Mouse (Mus musculus): ENCODE results near the gene Agfg2. TPM values are rescaled to one million over a fixed set of nuclear protein-coding genes. Genes with fewer than 3 reads are reported as not detected.

Agfg2 gene
- polyA plus RNA-seq (2014; fragmentation: Illumina TruSeq; extraction: RNeasy Lipid Tissue Mini Kit (QIAGEN cat#74804); ENCODE audit: low read depth, low replicate concordance) = 32.8 TPM

GRCm38 (mm10) chr5:137684294-137685123, at the start of gene Agfg2:
Agfg2 (minus strand) TSS chr5:137684726.

GRCm38 (mm10) chr5:137645652-137646091, 38.9 kb downstream of the Agfg2 start, which contains the start of gene Irs3:
Irs3 (minus strand) TSS chr5:137645714.

GRCm38 (mm10) chr5:137641054-137641453, 43.5 kb downstream of the Agfg2 start, which contains the start of gene Sap25:
Sap25 (plus strand) TSS chr5:137641334.

GRCm38 (mm10) chr5:137628498-137629305, 55.8 kb downstream of the Agfg2 start, which contains the start of the genes Fbxo24, Lrch4 and Gm20605:
Fbxo24 (minus strand) TSS chr5:137629002.
Lrch4 (plus strand) TSS chr5:137629121.
Gm20605 (plus strand) TSS chr5:137629175.

GRCm38 (mm10) chr5:137613550-137613949, 71.0 kb downstream of the Agfg2 start, which contains the start of gene Pcolce:
Pcolce (minus strand) TSS chr5:137613784.

GRCm38 (mm10) chr5:137600619-137601364, 83.7 kb downstream of the Agfg2 start, which contains the start of gene Mospd3:
Mospd3 (minus strand) TSS chr5:137601058.

Other genes starting within 250 kb of the Agfg2 start
- 0.25 TPM for gene Zan, start 207.7 kb downstream of the Agfg2 start, polyA plus RNA-seq (2014; fragmentation: Illumina TruSeq; extraction: RNeasy Lipid Tissue Mini Kit (QIAGEN cat#74804); ENCODE audit: low read depth, low replicate concordance)
- gene Pop7, start 182.2 kb downstream of the Agfg2 start, polyA plus RNA-seq (2014; fragmentation: Illumina TruSeq; extraction: RNeasy Lipid Tissue Mini Kit (QIAGEN cat#74804); ENCODE audit: low read depth, low replicate concordance) = 21.6 TPM
- gene Gigyf1, start 166.2 kb downstream of the Agfg2 start, polyA plus RNA-seq (2014; fragmentation: Illumina TruSeq; extraction: RNeasy Lipid Tissue Mini Kit (QIAGEN cat#74804); ENCODE audit: low read depth, low replicate concordance) = 25.5 TPM
- gene Epo, start 151.5 kb downstream of the Agfg2 start, polyA plus RNA-seq (2014; fragmentation: Illumina TruSeq; extraction: RNeasy Lipid Tissue Mini Kit (QIAGEN cat#74804); ENCODE audit: low read depth, low replicate concordance) = not detected
- 338 TPM for gene Gnb2, start 151.2 kb downstream of the Agfg2 start, polyA plus RNA-seq (2014; fragmentation: Illumina TruSeq; extraction: RNeasy Lipid Tissue Mini Kit (QIAGEN cat#74804); ENCODE audit: low read depth, low replicate concordance)
- 0.53 TPM for gene Actl6b, start 131.2 kb downstream of the Agfg2 start, polyA plus RNA-seq (2014; fragmentation: Illumina TruSeq; extraction: RNeasy Lipid Tissue Mini Kit (QIAGEN cat#74804); ENCODE audit: low read depth, low replicate concordance)
- gene Tfr2, start 114.9 kb downstream of the Agfg2 start, polyA plus RNA-seq (2014; fragmentation: Illumina TruSeq; extraction: RNeasy Lipid Tissue Mini Kit (QIAGEN cat#74804); ENCODE audit: low read depth, low replicate concordance) = 0.37 TPM
- gene Mospd3, start 83.7 kb downstream of the Agfg2 start, polyA plus RNA-seq (2014; fragmentation: Illumina TruSeq; extraction: RNeasy Lipid Tissue Mini Kit (QIAGEN cat#74804); ENCODE audit: low read depth, low replicate concordance) = 33.8 TPM
- 77.7 TPM for gene Pcolce, start 70.9 kb downstream of the Agfg2 start, polyA plus RNA-seq (2014; fragmentation: Illumina TruSeq; extraction: RNeasy Lipid Tissue Mini Kit (QIAGEN cat#74804); ENCODE audit: low read depth, low replicate concordance)
- 1.9 TPM for gene Fbxo24, start 55.7 kb downstream of the Agfg2 start, polyA plus RNA-seq (2014; fragmentation: Illumina TruSeq; extraction: RNeasy Lipid Tissue Mini Kit (QIAGEN cat#74804); ENCODE audit: low read depth, low replicate concordance)
- 42.0 TPM for gene Lrch4, start 55.6 kb downstream of the Agfg2 start, polyA plus RNA-seq (2014; fragmentation: Illumina TruSeq; extraction: RNeasy Lipid Tissue Mini Kit (QIAGEN cat#74804); ENCODE audit: low read depth, low replicate concordance)
- gene Gm20605, start 55.6 kb downstream of the Agfg2 start, polyA plus RNA-seq (2014; fragmentation: Illumina TruSeq; extraction: RNeasy Lipid Tissue Mini Kit (QIAGEN cat#74804); ENCODE audit: low read depth, low replicate concordance) = 19.6 TPM
- 18.4 TPM for gene Sap25, start 43.4 kb downstream of the Agfg2 start, polyA plus RNA-seq (2014; fragmentation: Illumina TruSeq; extraction: RNeasy Lipid Tissue Mini Kit (QIAGEN cat#74804); ENCODE audit: low read depth, low replicate concordance)
- gene Irs3, start 39.0 kb downstream of the Agfg2 start, polyA plus RNA-seq (2014; fragmentation: Illumina TruSeq; extraction: RNeasy Lipid Tissue Mini Kit (QIAGEN cat#74804); ENCODE audit: low read depth, low replicate concordance) = 15.2 TPM
- 3.1 TPM for gene Nyap1, start 56.9 kb upstream of the Agfg2 start, polyA plus RNA-seq (2014; fragmentation: Illumina TruSeq; extraction: RNeasy Lipid Tissue Mini Kit (QIAGEN cat#74804); ENCODE audit: low read depth, low replicate concordance)
- gene Tsc22d4, start 61.0 kb upstream of the Agfg2 start, polyA plus RNA-seq (2014; fragmentation: Illumina TruSeq; extraction: RNeasy Lipid Tissue Mini Kit (QIAGEN cat#74804); ENCODE audit: low read depth, low replicate concordance) = 187 TPM
- gene Ppp1r35, start 94.1 kb upstream of the Agfg2 start, polyA plus RNA-seq (2014; fragmentation: Illumina TruSeq; extraction: RNeasy Lipid Tissue Mini Kit (QIAGEN cat#74804); ENCODE audit: low read depth, low replicate concordance) = 12.7 TPM
- gene Mepce, start 102.9 kb upstream of the Agfg2 start, polyA plus RNA-seq (2014; fragmentation: Illumina TruSeq; extraction: RNeasy Lipid Tissue Mini Kit (QIAGEN cat#74804); ENCODE audit: low read depth, low replicate concordance) = 38.5 TPM
- 8.0 TPM for gene Zcwpw1, start 103.1 kb upstream of the Agfg2 start, polyA plus RNA-seq (2014; fragmentation: Illumina TruSeq; extraction: RNeasy Lipid Tissue Mini Kit (QIAGEN cat#74804); ENCODE audit: low read depth, low replicate concordance)
- gene Pilra, start 151.6 kb upstream of the Agfg2 start, polyA plus RNA-seq (2014; fragmentation: Illumina TruSeq; extraction: RNeasy Lipid Tissue Mini Kit (QIAGEN cat#74804); ENCODE audit: low read depth, low replicate concordance) = 4.9 TPM
- 4.2 TPM for gene Pilrb1, start 173.4 kb upstream of the Agfg2 start, polyA plus RNA-seq (2014; fragmentation: Illumina TruSeq; extraction: RNeasy Lipid Tissue Mini Kit (QIAGEN cat#74804); ENCODE audit: low read depth, low replicate concordance)
- gene Pilrb2, start 187.1 kb upstream of the Agfg2 start, polyA plus RNA-seq (2014; fragmentation: Illumina TruSeq; extraction: RNeasy Lipid Tissue Mini Kit (QIAGEN cat#74804); ENCODE audit: low read depth, low replicate concordance) = 5.3 TPM
- gene Cyp3a13, start 236.9 kb upstream of the Agfg2 start, polyA plus RNA-seq (2014; fragmentation: Illumina TruSeq; extraction: RNeasy Lipid Tissue Mini Kit (QIAGEN cat#74804); ENCODE audit: low read depth, low replicate concordance) = 0.10 TPM

Measured in adipose tissue, adult 10 weeks (tissue).